Mouse (Mus musculus) forebrain, embryonic 14.5 days (tissue): ENCODE data around the gene Vmn1r19. TPM values are rescaled to one million over a fixed set of nuclear protein-coding genes. Genes with fewer than 3 reads are reported as not detected.

ENCODE experiments used
- polyA plus RNA-seq: library from polyadenylated mRNA; unstranded; fragments of >200 nt; fragmentation: Nextera tagmentation; extraction: Ambion mirVana; gene quantifications from 2 replicates; pipeline ENCODE4 v1.2.1, GENCODE M21; 2014

The Vmn1r19 gene
- polyA plus RNA-seq, 1 experiment from 2014 or later, result not detected

Other genes starting within 250 kb of the Vmn1r19 start
- gene Vmn1r12, start 246.9 kb upstream of the Vmn1r19 start, polyA plus RNA-seq, result not detected in 2 replicates
- gene Vmn1r13, start 200.5 kb upstream of the Vmn1r19 start, polyA plus RNA-seq, result not detected in 2 replicates
- gene Vmn1r14, start 172.1 kb upstream of the Vmn1r19 start, polyA plus RNA-seq, result not detected in 2 replicates
- gene Vmn1r15, start 145.8 kb upstream of the Vmn1r19 start, polyA plus RNA-seq, result not detected in 2 replicates
- not detected in 2 replicates for gene Vmn1r16, start 74.3 kb upstream of the Vmn1r19 start, polyA plus RNA-seq
- gene Vmn1r17, start 40.1 kb upstream of the Vmn1r19 start, polyA plus RNA-seq, result not detected in 2 replicates
- not detected in 2 replicates for gene Vmn1r18, start 8.0 kb upstream of the Vmn1r19 start, polyA plus RNA-seq
- gene Vmn1r20, start 25.1 kb downstream of the Vmn1r19 start, polyA plus RNA-seq, result not detected in 2 replicates
- gene Ppm1k, start 131.7 kb downstream of the Vmn1r19 start, polyA plus RNA-seq, result 4.9 and 6.2 TPM in 2 replicates
- gene Herc6, start 177.2 kb downstream of the Vmn1r19 start, polyA plus RNA-seq, result 1.4 and 1.5 TPM in 2 replicates